Mouse (Mus musculus): Measurements from ENCODE around the gene Ptpn1. TPM values are rescaled to one million over a fixed set of nuclear protein-coding genes. Genes with fewer than 3 reads are reported as not detected.

The Ptpn1 gene
- total and polyA plus RNA-seq, 3 experiments = 16.2 to 38.1 (median 29.4) TPM

DNA sequence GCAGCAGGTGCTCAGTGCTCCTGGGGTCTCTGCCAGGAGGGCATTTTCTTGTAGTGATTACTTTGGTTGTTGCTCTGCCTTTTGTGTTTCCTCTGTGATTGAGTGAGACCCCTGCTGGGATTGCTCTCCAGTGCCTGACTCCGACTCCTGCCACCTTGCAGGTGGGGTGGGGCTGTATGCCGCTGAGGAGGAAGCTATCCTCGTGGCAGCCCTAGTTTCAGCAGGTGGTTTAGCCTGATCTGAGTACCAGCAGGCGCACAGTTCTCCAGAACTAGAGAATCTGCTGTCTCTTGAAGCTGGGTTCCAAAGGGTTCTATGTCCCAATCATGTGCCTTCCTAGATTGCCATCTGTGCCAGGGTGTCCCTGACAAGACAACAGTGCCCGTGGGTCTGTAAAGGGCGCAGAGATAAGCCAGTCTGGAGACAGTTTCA lies 9.9 kb downstream of the Ptpn1 start:
- Histone ChIP-seq H3K36me3 (replicated peaks) (peaks cover 79% of the 10 kb centered on the region), H3K9me3 (replicated peaks) (no peaks in the 10 kb centered on the region), H3K27me3 (ENCODE audit: insufficient read depth, low read length) (no peaks in the 10 kb centered on the region), H3K4me1 (ENCODE audit: insufficient read depth, low read depth, low read length) (peaks cover 39% of the 10 kb centered on the region), H3K4me3 (ENCODE audit: low read depth, low read length) (no peak overlapping the region)
- ATAC-seq (ENCODE audit: extremely low read depth, insufficient number of reproducible peaks, low FRiP score, poor library complexity, severe bottlenecking) = peak; percentile 50
- TF ChIP-seq TAL1 (conservative IDR thresholded peaks at IDR 0.05; ENCODE audit: low read depth, low read length) (no peak), POLR2AphosphoS5 (IDR thresholded peaks at IDR 0.05; ENCODE audit: insufficient replicate concordance, low read depth, low read length) (no peak), CTCF (IDR thresholded peaks at IDR 0.05; ENCODE audit: low read depth, low read length) (no peak), GATA1 (IDR thresholded peaks at IDR 0.05; ENCODE audit: borderline replicate concordance, low read length) (no peak), GATA2 (IDR thresholded peaks at IDR 0.05; ENCODE audit: borderline replicate concordance, low read depth, low read length) (no peak)
- no peak for DNase-seq (ENCODE audit: low spot score)

- H3K36me3 ChIP-seq (replicated peaks) = peaks cover 78% of the 10 kb centered on the region
- TF ChIP-seq GATA2 (IDR thresholded peaks at IDR 0.05; ENCODE audit: borderline replicate concordance, low read depth, low read length) (no peak), GATA1 (IDR thresholded peaks at IDR 0.05; ENCODE audit: borderline replicate concordance, low read length) (no peak), POLR2AphosphoS5 (IDR thresholded peaks at IDR 0.05; ENCODE audit: insufficient replicate concordance, low read depth, low read length) (no peak), CTCF (IDR thresholded peaks at IDR 0.05; ENCODE audit: low read depth, low read length) (no peak), TAL1 (conservative IDR thresholded peaks at IDR 0.05; ENCODE audit: low read depth, low read length) (no peak)
- H3K27me3 ChIP-seq (ENCODE audit: insufficient read depth, low read length) = no peaks in the 10 kb centered on the region
- H3K4me1 ChIP-seq (ENCODE audit: insufficient read depth, low read depth, low read length) = peaks cover 39% of the 10 kb centered on the region
- ATAC-seq (ENCODE audit: extremely low read depth, insufficient number of reproducible peaks, low FRiP score, poor library complexity, severe bottlenecking) (no peak), DNase-seq (ENCODE audit: low spot score) (peak; percentile 14)
- H3K4me3 ChIP-seq (ENCODE audit: low read depth, low read length) = peak overlapping the region; percentile 5; the same call in 1 of the 2 replicates
- H3K9me3 ChIP-seq (replicated peaks) = no peaks in the 10 kb centered on the region
Measured at GRCm38 (mm10) chr2:167942199-167942925, 10.5 kb downstream of the Ptpn1 start.

DNA sequence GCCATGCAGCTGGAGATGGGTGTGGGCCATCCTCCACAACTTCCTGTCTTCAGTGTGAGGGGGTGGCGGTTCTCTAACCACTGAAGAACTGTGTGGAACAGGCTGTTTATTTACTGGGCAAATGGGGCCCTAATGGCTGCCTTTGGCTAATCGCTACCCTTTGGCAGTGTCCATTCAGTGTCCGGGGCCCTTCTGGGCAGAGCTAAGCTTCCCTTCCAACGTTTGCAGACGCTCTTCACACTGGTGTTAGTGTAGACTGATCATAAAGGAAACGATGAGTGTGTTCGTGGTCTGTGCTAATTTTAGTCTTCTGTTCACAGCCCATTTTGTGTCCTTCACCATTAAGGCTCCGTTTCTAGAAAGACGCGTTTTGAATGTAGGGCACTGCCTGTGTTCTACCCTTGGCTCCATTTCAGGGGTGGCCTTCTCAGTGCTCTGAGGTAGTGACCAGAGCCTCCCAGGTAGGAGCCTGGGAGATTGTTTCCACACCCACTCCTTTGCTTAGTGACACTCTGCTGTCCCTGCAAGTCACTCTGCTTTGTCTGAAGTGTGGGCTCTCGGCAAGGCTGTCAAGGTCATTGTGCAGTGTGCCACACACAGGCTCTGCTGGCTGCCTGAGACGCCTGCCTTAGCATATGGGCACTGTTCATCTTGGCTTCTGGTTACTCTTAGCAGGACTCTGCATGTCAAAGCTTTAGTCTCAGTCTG lies 11.2 kb downstream of the Ptpn1 start:
- Histone ChIP-seq H3K27me3 (ENCODE audit: insufficient read depth, low read length) (no peaks in the 10 kb centered on the region), H3K4me3 (ENCODE audit: low read depth, low read length) (peak overlapping the region; percentile 5; the same call in 1 of the 2 replicates), H3K4me1 (ENCODE audit: insufficient read depth, low read depth, low read length) (peaks cover 41% of the 10 kb centered on the region), H3K9me3 (replicated peaks) (no peaks in the 10 kb centered on the region), H3K36me3 (replicated peaks) (peaks cover 78% of the 10 kb centered on the region)
- peak; percentile 74 for ATAC-seq (ENCODE audit: extremely low read depth, insufficient number of reproducible peaks, low FRiP score, poor library complexity, severe bottlenecking)
- TF ChIP-seq POLR2AphosphoS5 (IDR thresholded peaks at IDR 0.05; ENCODE audit: insufficient replicate concordance, low read depth, low read length) (no peak), GATA1 (IDR thresholded peaks at IDR 0.05; ENCODE audit: borderline replicate concordance, low read length) (no peak), GATA2 (IDR thresholded peaks at IDR 0.05; ENCODE audit: borderline replicate concordance, low read depth, low read length) (no peak), TAL1 (conservative IDR thresholded peaks at IDR 0.05; ENCODE audit: low read depth, low read length) (no peak), CTCF (IDR thresholded peaks at IDR 0.05; ENCODE audit: low read depth, low read length) (no peak)
- DNase-seq (ENCODE audit: low spot score) = peak; percentile 73

- Histone ChIP-seq H3K4me3 (ENCODE audit: low read depth, low read length) (no peak overlapping the region), H3K4me1 (ENCODE audit: insufficient read depth, low read depth, low read length) (peaks cover 50% of the 10 kb centered on the region), H3K27me3 (ENCODE audit: insufficient read depth, low read length) (no peaks in the 10 kb centered on the region), H3K36me3 (replicated peaks) (peaks cover 79% of the 10 kb centered on the region), H3K9me3 (replicated peaks) (no peaks in the 10 kb centered on the region)
- DNase-seq (ENCODE audit: low spot score) (no peak), ATAC-seq (ENCODE audit: extremely low read depth, insufficient number of reproducible peaks, low FRiP score, poor library complexity, severe bottlenecking) (no peak)
- no peak for TF ChIP-seq GATA2 (IDR thresholded peaks at IDR 0.05; ENCODE audit: borderline replicate concordance, low read depth, low read length)
- no peak for TF ChIP-seq POLR2AphosphoS5 (IDR thresholded peaks at IDR 0.05; ENCODE audit: insufficient replicate concordance, low read depth, low read length)
- no peak for TF ChIP-seq GATA1 (IDR thresholded peaks at IDR 0.05; ENCODE audit: borderline replicate concordance, low read length)
- TF ChIP-seq TAL1 (conservative IDR thresholded peaks at IDR 0.05; ENCODE audit: low read depth, low read length) = no peak
- no peak for TF ChIP-seq CTCF (IDR thresholded peaks at IDR 0.05; ENCODE audit: low read depth, low read length)
Measured at GRCm38 (mm10) chr2:167944193-167944592, 12.3 kb downstream of the Ptpn1 start.

- ATAC-seq (ENCODE audit: extremely low read depth, insufficient number of reproducible peaks, low FRiP score, poor library complexity, severe bottlenecking) (no peak), DNase-seq (ENCODE audit: low spot score) (no peak)
- no peaks in the 10 kb centered on the region for H3K9me3 ChIP-seq (replicated peaks)
- no peak overlapping the region for H3K4me3 ChIP-seq (ENCODE audit: low read depth, low read length)
- H3K36me3 ChIP-seq (replicated peaks) = peaks cover 78% of the 10 kb centered on the region
- TF ChIP-seq GATA2 (IDR thresholded peaks at IDR 0.05; ENCODE audit: borderline replicate concordance, low read depth, low read length) = no peak
- TF ChIP-seq TAL1 (conservative IDR thresholded peaks at IDR 0.05; ENCODE audit: low read depth, low read length) = no peak
- TF ChIP-seq CTCF (IDR thresholded peaks at IDR 0.05; ENCODE audit: low read depth, low read length) = no peak
- no peak for TF ChIP-seq GATA1 (IDR thresholded peaks at IDR 0.05; ENCODE audit: borderline replicate concordance, low read length)
- no peak for TF ChIP-seq POLR2AphosphoS5 (IDR thresholded peaks at IDR 0.05; ENCODE audit: insufficient replicate concordance, low read depth, low read length)
- peaks cover 49% of the 10 kb centered on the region for H3K4me1 ChIP-seq (ENCODE audit: insufficient read depth, low read depth, low read length)
- H3K27me3 ChIP-seq (ENCODE audit: insufficient read depth, low read length) = no peaks in the 10 kb centered on the region
Measured at GRCm38 (mm10) chr2:167945451-167945850, 13.6 kb downstream of the Ptpn1 start.

DNA sequence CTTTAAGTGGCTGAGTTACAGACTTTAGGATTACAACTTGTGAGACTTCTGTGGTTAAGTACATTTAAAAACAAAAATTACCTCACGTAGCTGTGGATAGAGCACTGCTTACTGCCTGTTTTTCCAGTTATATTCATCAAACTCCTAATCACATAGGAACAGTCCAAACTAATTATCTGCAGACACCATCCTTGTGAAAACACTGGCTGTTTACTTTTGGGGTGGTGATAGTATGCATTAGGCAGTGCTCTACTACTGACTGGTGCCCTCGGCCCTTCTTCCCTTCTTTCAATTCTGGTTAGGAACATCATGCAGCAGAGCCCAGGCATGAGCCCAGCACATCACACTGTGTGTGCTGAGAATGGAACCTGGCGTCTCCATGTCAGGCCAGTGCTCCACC lies 15.4 kb downstream of the Ptpn1 start:
- ATAC-seq (ENCODE audit: extremely low read depth, insufficient number of reproducible peaks, low FRiP score, poor library complexity, severe bottlenecking) (no peak), DNase-seq (ENCODE audit: low spot score) (no peak)
- Histone ChIP-seq H3K4me1 (ENCODE audit: insufficient read depth, low read depth, low read length) (peaks cover 37% of the 10 kb centered on the region), H3K9me3 (replicated peaks) (no peaks in the 10 kb centered on the region), H3K4me3 (ENCODE audit: low read depth, low read length) (no peak overlapping the region), H3K27me3 (ENCODE audit: insufficient read depth, low read length) (no peaks in the 10 kb centered on the region), H3K36me3 (replicated peaks) (peaks cover 77% of the 10 kb centered on the region)
- TF ChIP-seq POLR2AphosphoS5 (IDR thresholded peaks at IDR 0.05; ENCODE audit: insufficient replicate concordance, low read depth, low read length) (no peak), TAL1 (conservative IDR thresholded peaks at IDR 0.05; ENCODE audit: low read depth, low read length) (no peak), GATA1 (IDR thresholded peaks at IDR 0.05; ENCODE audit: borderline replicate concordance, low read length) (no peak), CTCF (IDR thresholded peaks at IDR 0.05; ENCODE audit: low read depth, low read length) (no peak)

All from G1E (cell line).